Mouse (Mus musculus): ENCODE results near the gene Bzw2. TPM values are rescaled to one million over a fixed set of nuclear protein-coding genes. Genes with fewer than 3 reads are reported as not detected.
A peak's percentile ranks its signal among the peaks of the same experiment; 100 is the strongest.

Bzw2 gene
- polyA plus RNA-seq, 1 experiment: 11.1 TPM

DNA sequence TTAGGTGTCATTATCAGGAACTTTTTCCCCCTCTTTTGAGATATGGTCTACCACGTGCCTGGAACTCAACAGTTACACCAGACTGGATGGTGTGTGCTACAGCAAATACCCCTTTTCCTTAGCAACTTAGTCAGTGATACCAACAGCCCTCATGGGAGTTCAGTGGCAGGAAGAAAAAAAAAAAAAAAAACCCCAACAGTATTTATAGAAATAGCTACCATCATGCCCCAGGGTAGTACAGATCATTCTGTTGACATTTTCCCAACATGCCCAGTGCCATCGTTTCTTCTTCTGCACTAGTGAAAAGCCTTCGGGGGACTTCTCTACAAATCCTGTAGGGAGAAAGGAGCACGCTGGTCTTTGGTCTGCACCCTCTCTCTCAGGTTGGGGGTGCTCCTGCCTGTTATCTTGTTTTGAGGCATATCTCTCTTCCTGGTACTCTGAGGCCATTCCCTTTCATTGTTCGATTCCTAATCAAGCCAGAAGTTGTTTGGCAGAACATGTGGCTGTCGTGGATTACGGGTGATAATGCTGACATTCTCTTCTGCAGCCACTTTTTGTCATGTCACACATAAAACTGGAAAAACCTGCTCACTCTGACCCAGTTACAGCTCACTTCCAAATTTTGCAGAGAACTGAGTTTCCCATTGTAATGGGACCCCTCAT lies 6.4 kb upstream of the Bzw2 start:
- no peaks in the 10 kb centered on the region for H3K4me1 ChIP-seq (ENCODE audit: control insufficient read depth, insufficient read depth, low read length)
- H3K4me3 ChIP-seq (replicated peaks; ENCODE audit: extremely low read depth, low read depth, low read length): no peak overlapping the region
- no peak for DNase-seq
- WGBS: 58% methylated on average over 7 of the region's 7 CpGs
- TF ChIP-seq CTCF (IDR thresholded peaks at IDR 0.05; ENCODE audit: insufficient read depth, low read length): no peak
- TF ChIP-seq POLR2A (IDR thresholded peaks at IDR 0.05; ENCODE audit: borderline replicate concordance, extremely low read depth, low read depth, low read length): no peak

DNA sequence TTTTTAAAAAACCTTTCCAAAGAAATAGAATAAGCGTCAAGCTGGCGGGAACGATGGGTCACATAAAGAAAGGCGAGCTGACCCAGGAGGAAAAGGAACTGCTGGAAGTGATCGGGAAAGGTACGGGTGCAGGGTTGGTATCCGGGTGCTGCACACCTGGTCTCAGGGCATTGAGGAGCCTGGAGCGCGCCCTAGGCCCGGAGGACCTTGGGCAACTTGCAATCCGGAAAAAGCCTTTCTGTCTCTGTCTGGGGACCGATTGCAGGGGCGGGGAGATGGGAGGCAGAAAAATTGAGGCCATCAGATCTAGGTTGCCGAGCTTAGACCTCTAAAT lies 609 bp downstream of the Bzw2 start:
- TF ChIP-seq CTCF (IDR thresholded peaks at IDR 0.05; ENCODE audit: insufficient read depth, low read length): no peak
- TF ChIP-seq POLR2A (IDR thresholded peaks at IDR 0.05; ENCODE audit: borderline replicate concordance, extremely low read depth, low read depth, low read length): no peak
- Histone ChIP-seq H3K4me1 (ENCODE audit: control insufficient read depth, insufficient read depth, low read length) (peaks cover 12% of the 10 kb centered on the region), H3K4me3 (replicated peaks; ENCODE audit: extremely low read depth, low read depth, low read length) (peak overlapping the region; percentile 65)
- WGBS: under 1% methylated on average over 14 of the region's 14 CpGs
- DNase-seq: no peak

- peaks cover 12% of the 10 kb centered on the region for H3K4me1 ChIP-seq (ENCODE audit: control insufficient read depth, insufficient read depth, low read length)
- WGBS: under 1% methylated on average over 42 of the region's 42 CpGs
- H3K4me3 ChIP-seq (replicated peaks; ENCODE audit: extremely low read depth, low read depth, low read length): peak within 1 kb of the TSS; percentile 98
- TF ChIP-seq POLR2A (IDR thresholded peaks at IDR 0.05; ENCODE audit: borderline replicate concordance, extremely low read depth, low read depth, low read length) (peak; percentile 79; the same call in 1 of the 2 replicates), CTCF (IDR thresholded peaks at IDR 0.05; ENCODE audit: insufficient read depth, low read length) (no peak)
- peak; percentile 89 for DNase-seq
These were observed 1.1 kb downstream of the Bzw2 start, which contains the start of gene Ankmy2 for GRCm38 (mm10) chr12:36156637-36157303. TSS of gene Ankmy2 (plus strand) at chr12:36157114.

DNA sequence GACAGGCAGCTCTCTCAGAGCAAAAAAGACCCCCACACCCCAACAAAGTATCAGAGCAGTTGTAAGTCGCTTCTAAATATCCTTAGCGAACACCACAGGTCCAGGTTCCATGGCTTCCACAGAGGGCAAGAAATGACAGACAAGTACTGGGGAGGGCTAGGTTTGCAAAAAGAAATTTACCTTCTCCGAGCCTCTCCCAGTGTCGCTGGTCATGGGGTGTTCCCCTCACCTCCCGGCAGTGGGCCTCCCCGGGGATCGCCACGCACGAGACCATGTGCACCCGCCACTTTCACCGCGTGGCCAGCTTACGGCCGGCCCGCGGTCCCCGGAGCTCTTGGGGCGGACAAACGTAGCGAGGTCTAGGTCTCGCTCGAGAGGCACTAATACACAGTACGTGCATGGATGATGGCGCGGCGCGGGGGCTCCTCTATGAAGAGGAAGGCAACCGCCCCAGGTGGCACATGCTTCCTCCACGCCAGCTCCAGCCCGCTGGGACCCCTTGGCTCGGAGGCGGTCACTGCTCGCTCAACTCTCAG lies 1.7 kb downstream of the Bzw2 start:
- Histone ChIP-seq H3K4me1 (ENCODE audit: control insufficient read depth, insufficient read depth, low read length) (peaks cover 12% of the 10 kb centered on the region), H3K4me3 (replicated peaks; ENCODE audit: extremely low read depth, low read depth, low read length) (peak overlapping the region; percentile 98)
- TF ChIP-seq POLR2A (IDR thresholded peaks at IDR 0.05; ENCODE audit: borderline replicate concordance, extremely low read depth, low read depth, low read length): no peak
- TF ChIP-seq CTCF (IDR thresholded peaks at IDR 0.05; ENCODE audit: insufficient read depth, low read length): no peak
- no peak for DNase-seq
- WGBS: under 1% methylated on average over 33 of the region's 33 CpGs

- 17% methylated on average over 8 of the region's 8 CpGs for WGBS
- DNase-seq: peak; percentile 9
- no peak for TF ChIP-seq POLR2A (IDR thresholded peaks at IDR 0.05; ENCODE audit: borderline replicate concordance, extremely low read depth, low read depth, low read length)
- no peak for TF ChIP-seq CTCF (IDR thresholded peaks at IDR 0.05; ENCODE audit: insufficient read depth, low read length)
- Histone ChIP-seq H3K4me3 (replicated peaks; ENCODE audit: extremely low read depth, low read depth, low read length) (peak overlapping the region; percentile 32), H3K4me1 (ENCODE audit: control insufficient read depth, insufficient read depth, low read length) (peaks cover 12% of the 10 kb centered on the region)
These were observed 2.7 kb downstream of the Bzw2 start for GRCm38 (mm10) chr12:36155141-36155641.

DNA sequence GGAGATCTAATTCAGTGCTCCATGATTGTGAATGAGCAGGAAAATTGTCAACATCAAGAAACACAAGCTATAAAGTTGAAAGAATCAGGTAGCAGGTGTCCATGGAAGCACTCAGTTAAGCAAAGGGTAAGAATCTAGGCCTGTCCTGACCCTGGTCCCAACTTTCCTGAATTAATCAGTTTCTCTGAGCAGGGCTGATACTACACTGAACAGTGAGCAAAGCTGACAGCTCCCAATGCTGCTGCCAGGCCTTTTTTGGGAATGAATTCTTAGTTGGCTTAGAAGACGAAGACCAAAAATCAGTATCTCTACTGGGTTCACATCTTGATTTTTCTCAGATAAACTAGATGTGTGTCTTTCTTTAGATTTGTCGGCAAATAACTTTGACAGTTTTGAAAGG lies 7.1 kb downstream of the Bzw2 start:
- TF ChIP-seq POLR2A (IDR thresholded peaks at IDR 0.05; ENCODE audit: borderline replicate concordance, extremely low read depth, low read depth, low read length): no peak
- TF ChIP-seq CTCF (IDR thresholded peaks at IDR 0.05; ENCODE audit: insufficient read depth, low read length): no peak
- H3K4me3 ChIP-seq (replicated peaks; ENCODE audit: extremely low read depth, low read depth, low read length): no peak overlapping the region
- WGBS: 81% methylated on average over 2 of the region's 2 CpGs
- H3K4me1 ChIP-seq (ENCODE audit: control insufficient read depth, insufficient read depth, low read length): peaks cover 5% of the 10 kb centered on the region; the same call in 1 of the 2 replicates
- no peak for DNase-seq

- WGBS: 73% methylated on average over 2 of the region's 2 CpGs
- H3K4me3 ChIP-seq (replicated peaks; ENCODE audit: extremely low read depth, low read depth, low read length): no peak overlapping the region
- no peak for TF ChIP-seq CTCF (IDR thresholded peaks at IDR 0.05; ENCODE audit: insufficient read depth, low read length)
- TF ChIP-seq POLR2A (IDR thresholded peaks at IDR 0.05; ENCODE audit: borderline replicate concordance, extremely low read depth, low read depth, low read length): no peak
- no peak for DNase-seq
- peaks cover 2% of the 10 kb centered on the region; the same call in 1 of the 2 replicates for H3K4me1 ChIP-seq (ENCODE audit: control insufficient read depth, insufficient read depth, low read length)
These were observed 7.6 kb downstream of the Bzw2 start for GRCm38 (mm10) chr12:36150265-36150664.

- H3K4me1 ChIP-seq (ENCODE audit: control insufficient read depth, insufficient read depth, low read length): no peaks in the 10 kb centered on the region
- no peak for DNase-seq
- no peak overlapping the region for H3K4me3 ChIP-seq (replicated peaks; ENCODE audit: extremely low read depth, low read depth, low read length)
- WGBS: 88% methylated on average over 3 of the region's 3 CpGs
- TF ChIP-seq POLR2A (IDR thresholded peaks at IDR 0.05; ENCODE audit: borderline replicate concordance, extremely low read depth, low read depth, low read length): no peak
- TF ChIP-seq CTCF (IDR thresholded peaks at IDR 0.05; ENCODE audit: insufficient read depth, low read length): no peak
These were observed 11.5 kb downstream of the Bzw2 start for GRCm38 (mm10) chr12:36146230-36147011.

GRCm38 (mm10) chr12:36140401-36140800 lies 17.5 kb downstream of the Bzw2 start:
- WGBS: 74% methylated on average over 6 of the region's 6 CpGs
- Histone ChIP-seq H3K4me3 (replicated peaks; ENCODE audit: extremely low read depth, low read depth, low read length) (no peak overlapping the region), H3K4me1 (ENCODE audit: control insufficient read depth, insufficient read depth, low read length) (no peaks in the 10 kb centered on the region)
- DNase-seq: no peak
- TF ChIP-seq POLR2A (IDR thresholded peaks at IDR 0.05; ENCODE audit: borderline replicate concordance, extremely low read depth, low read depth, low read length) (no peak), CTCF (IDR thresholded peaks at IDR 0.05; ENCODE audit: insufficient read depth, low read length) (no peak)

Data from lung, adult 2 months (tissue).